Mouse (Mus musculus) NIH3T3 (cell line): Measurements from ENCODE around the gene Ube2n.

Experiments used
- DNase-seq: peaks from one replicate; pipeline ENCODE4 v3.0.0-alpha.2; 2012; ENCODE audit warnings: low read depth

The Ube2n gene

GRCm38 (mm10) chr10:95559426-95559825, 44.5 kb downstream of the Ube2n start:
- DNase-seq, result no peak

DNA sequence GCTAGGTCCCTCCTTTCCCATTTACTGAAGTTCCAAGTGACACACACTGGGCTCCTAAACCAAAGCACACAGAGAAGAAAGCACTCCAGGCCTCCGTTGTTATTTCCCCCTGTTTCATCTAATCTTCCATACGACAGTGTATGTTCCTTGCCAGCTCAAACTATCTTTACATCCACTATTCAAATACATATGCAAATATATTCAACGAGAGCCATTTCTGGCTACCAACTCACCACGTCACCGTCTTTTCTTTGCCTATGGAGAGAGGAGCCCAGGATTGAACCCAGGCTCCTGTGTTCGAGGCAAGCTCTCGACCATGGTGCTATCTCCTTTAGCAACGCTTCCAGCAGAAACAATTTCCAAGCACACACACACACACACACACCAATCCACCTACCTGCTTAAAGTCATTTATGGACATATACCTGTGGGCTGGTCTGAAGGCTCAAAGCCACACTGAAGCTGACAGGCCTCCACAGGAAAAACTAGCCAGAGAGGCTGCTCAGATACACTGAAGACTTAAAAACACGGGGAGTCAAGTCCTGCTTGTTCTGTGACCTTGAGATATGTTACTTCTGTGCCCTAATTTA, 45.5 kb downstream of the Ube2n start:
- no peak for DNase-seq

- DNase-seq, result peak; percentile 62
Measured at GRCm38 (mm10) chr10:95561616-95562015, 46.7 kb downstream of the Ube2n start.

DNA sequence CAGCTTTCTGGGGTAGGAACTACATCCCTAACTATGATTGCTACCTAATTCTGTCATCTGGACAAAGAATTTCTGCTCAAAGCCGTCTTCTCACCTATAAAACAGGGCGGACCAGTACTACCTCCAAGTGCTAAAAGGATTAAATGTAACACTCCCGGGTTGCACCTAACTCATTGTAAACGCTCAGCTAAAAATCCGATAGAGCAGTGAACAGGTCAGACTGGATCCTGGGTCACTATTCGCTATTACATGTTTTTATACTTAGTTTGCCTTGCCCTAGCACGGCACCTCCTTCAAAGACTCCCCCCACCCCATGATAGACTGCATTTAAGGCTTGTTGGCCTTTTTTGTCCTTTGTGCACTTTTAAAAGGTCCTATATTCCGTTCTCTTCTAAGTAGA, 47.5 kb downstream of the Ube2n start:
- no peak for DNase-seq

GRCm38 (mm10) chr10:95562859-95563841, 48.2 kb downstream of the Ube2n start:
- DNase-seq, result peak; percentile 69

GRCm38 (mm10) chr10:95563851-95564845, 49.2 kb downstream of the Ube2n start, which contains the start of gene Nudt4:
Nudt4 (minus strand) TSS chr10:95564146.
- peak; percentile 98 for DNase-seq

DNA sequence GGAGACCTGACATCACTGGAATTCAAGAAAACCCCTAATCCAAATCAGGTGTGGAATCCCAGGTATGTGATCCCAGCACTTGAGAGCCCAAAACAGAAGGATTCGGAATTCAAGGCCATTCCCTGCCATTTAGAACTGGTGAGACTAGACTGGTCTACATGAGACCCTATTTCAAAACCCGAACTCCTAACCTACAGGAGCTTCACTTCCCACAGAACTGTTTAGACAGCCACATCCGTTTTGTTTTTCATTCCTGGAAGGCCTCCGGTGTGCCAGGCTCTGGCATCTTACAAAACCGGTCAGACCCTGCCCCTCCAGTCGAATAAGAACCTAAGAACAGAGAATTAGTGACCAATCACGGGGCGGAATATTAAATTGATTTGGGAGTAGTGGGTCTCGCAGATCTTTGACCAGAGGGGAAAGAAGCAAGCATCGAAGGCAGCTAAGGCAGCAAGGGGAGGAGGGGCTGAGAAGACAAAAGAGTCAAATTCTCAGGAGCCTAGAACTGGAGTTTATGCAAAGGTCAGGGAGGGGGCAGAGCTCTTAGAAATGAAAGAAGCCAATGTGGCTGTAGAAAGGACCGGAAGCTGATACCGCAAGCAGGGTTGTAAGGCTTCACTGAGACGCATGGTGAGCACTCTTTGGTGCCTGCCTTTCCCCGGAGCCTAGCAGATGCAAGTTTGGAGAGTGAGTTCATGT, 50.4 kb downstream of the Ube2n start:
- no peak for DNase-seq

GRCm38 (mm10) chr10:95566786-95567185, 51.8 kb downstream of the Ube2n start:
- no peak for DNase-seq

- peak; percentile 57 for DNase-seq
Measured at GRCm38 (mm10) chr10:95567550-95567949, 52.6 kb downstream of the Ube2n start.

DNA sequence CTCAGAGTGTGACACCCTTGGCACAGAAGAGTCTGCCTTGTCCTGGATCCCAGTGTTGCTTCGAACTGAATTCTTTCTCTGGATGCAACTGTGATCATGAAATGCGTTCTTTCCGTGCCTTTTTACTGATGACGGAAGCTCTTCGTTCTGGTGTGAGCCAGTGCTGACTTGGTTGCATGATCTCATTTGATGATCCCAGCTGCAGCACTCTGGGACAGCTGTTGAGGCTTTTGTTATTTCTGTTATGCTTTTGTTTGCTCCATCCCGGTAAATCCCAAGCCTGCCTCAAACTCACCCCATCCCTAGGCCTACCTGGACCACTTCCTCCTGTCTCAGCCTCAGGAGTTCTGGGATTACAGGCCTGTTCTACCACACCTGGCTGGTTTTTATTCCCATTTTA, 53.1 kb downstream of the Ube2n start:
- no peak for DNase-seq

GRCm38 (mm10) chr10:95569441-95569840, 54.5 kb downstream of the Ube2n start:
- no peak for DNase-seq

DNA sequence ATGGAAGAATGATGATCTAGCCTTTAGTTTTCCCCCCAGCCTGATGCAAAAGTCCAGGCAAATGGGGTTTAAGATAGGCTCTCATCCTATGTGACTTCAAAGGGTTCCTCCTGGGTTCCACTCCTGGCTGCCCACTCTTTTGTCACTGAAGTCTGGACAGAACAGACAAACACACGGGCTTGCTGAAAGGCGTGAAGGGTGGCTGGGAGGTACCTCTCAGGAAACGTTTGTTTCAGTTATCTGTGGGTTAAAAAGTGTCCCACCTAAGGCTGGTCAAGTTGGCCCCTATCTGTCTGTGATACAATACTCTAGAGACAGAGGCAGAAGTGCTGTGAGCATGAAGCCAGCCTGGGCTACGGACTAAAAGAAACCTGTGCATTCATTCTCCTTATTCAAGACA, 60.0 kb downstream of the Ube2n start:
- no peak for DNase-seq

DNA sequence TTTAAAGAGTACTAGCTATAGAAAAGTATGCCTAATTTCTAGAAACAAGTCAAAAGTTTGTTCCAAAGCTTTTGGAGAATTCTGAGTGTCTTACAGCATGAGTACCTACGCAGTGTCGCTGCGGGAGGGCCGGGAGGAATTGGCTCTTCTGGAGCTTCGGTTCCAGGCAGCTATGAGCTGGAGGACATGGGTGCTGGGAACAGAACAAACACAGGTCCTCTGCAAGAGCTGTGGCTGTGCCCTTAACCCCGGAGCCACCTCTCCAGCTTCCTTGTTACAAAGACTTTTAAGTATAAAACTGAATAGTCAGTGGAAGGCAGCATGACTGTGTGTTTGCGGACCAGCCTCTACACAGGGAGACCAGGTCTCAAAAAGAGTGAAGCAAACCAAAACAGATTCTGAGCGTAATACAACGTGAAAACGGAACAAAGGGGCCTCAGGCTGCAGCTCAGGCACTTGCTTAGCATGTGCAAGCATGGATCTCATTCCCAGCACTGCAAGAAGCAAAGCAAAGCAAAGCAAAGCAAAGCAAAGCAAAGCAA, 61.0 kb downstream of the Ube2n start:
- no peak for DNase-seq

DNA sequence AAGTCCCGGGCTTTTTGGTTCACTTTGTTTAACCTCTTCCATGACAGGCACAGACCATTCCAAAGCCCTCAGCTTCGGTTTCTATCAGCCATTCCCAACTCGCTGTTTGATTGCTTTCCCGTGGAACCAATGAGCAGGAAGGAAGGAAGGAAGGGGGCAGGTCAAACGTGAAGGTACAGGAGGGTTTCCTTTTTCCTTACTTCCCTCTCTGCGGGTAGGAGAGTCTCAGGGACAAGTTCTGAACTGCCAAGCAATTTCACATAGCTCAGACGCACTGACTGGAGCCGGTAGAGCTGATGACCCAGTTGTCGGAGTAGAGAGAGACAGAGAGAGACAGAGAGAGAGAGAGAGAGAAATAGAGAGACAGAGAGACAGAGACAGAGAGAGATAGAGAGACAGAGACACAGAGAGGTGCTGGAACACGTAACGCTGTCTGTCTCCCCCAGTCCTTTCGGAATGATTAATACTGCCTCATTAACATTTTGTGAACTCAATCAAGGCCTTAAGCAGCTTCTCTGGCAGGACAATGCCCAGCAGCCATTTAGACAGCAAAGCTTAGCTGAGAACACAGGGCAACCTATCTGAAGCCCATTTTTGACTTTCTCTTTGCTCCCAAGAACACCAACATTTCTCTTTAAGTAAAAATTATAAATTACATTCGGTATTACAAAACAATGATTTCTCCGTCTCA, 62.1 kb downstream of the Ube2n start:
- no peak for DNase-seq

GRCm38 (mm10) chr10:95577567-95577950, 62.6 kb downstream of the Ube2n start:
- no peak for DNase-seq

GRCm38 (mm10) chr10:95585554-95585953, 70.6 kb downstream of the Ube2n start:
- no peak for DNase-seq

- DNase-seq, result peak; percentile 66
Measured at GRCm38 (mm10) chr10:95587509-95588220, 72.7 kb downstream of the Ube2n start.

GRCm38 (mm10) chr10:95589196-95589595, 74.3 kb downstream of the Ube2n start:
- no peak for DNase-seq

- no peak for DNase-seq
Measured at GRCm38 (mm10) chr10:95590196-95590595, 75.3 kb downstream of the Ube2n start.

DNA sequence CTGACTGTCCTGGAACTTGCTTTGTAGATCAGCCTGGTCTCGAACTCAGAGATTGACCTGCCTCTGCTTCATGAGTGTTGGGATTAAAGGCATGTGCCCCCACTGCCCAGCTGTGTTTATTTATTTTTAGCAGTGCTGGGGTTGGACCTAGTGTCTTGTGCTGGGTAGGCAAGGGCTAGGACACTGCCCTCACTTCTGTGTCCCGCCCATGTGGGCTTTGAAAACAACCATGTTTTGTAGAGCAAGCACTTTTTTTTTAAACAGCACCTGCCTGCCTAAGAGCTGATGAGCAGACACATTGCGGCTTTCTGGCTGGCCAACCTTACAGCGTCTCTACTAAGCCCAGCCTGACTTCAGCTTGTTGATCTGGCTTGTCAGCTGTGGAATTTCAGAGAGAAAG, 76.3 kb downstream of the Ube2n start:
- no peak for DNase-seq
